Mouse (Mus musculus) ES-Bruce4 (cell line): ENCODE results near the gene Atn1.

Experiments used
- CTCF ChIP-seq: IDR thresholded peaks from one replicate; pipeline ENCODE4 v1.8.1; 2011; ENCODE audit warnings: low read depth, low read length
- EP300 ChIP-seq: IDR thresholded peaks from 2 replicates; pipeline ENCODE4 v1.6.1; 2011; ENCODE audit warnings: low read depth, low read length; ENCODE audit not compliant: insufficient read depth

- no peak for TF ChIP-seq CTCF
- no peak for TF ChIP-seq EP300
Measured at GRCm38 (mm10) chr6:124779984-124780416, 23.7 kb upstream of the Atn1 start.
